Mouse (Mus musculus): ENCODE results near the gene Ap4m1.

GRCm38 (mm10) chr5:138199576-138199975 is 27.8 kb downstream of the Ap4m1 start:
- TF ChIP-seq CTCF (IDR thresholded peaks at IDR 0.05; ENCODE audit: extremely low read depth, insufficient read depth, insufficient read length, insufficient replicate concordance) (no peak), POLR2A (IDR thresholded peaks at IDR 0.05; ENCODE audit: low read depth, low read length) (no peak)
